Mouse (Mus musculus) neural tube, embryonic 15.5 days (tissue): Measurements from ENCODE around the gene Pak2. TPM values are rescaled to one million over a fixed set of nuclear protein-coding genes. Genes with fewer than 3 reads are reported as not detected.
A peak's percentile ranks its signal among the peaks of the same experiment; 100 is the strongest.

ENCODE experiments used
- ATAC-seq: fragments of 200-750 bp; cut with Nextera tagmentation; 2 replicates; pipeline ENCODE4 v1.8.0; 2017; ENCODE audit warnings: mild to moderate bottlenecking, moderate TSS enrichment, moderate library complexity; ENCODE audit not compliant: low FRiP score
- H3K27ac ChIP-seq: fragments of 300-500 bp; sonication (generic); replicated peaks from 2 replicates; pipeline ENCODE4 v1.5.1; 2015; ENCODE audit warnings: mild to moderate bottlenecking, inconsistent platforms
- H3K27me3 ChIP-seq: fragments of 300-500 bp; sonication (generic); replicated peaks from 2 replicates; pipeline ENCODE4 v1.6.1; 2015; ENCODE audit warnings: inconsistent platforms
- H3K36me3 ChIP-seq: fragments of 300-500 bp; sonication (generic); 2 replicates; pipeline ENCODE4 v1.6.1; 2015; ENCODE audit warnings: inconsistent platforms
- H3K4me1 ChIP-seq: fragments of 300-500 bp; sonication (generic); 2 replicates; pipeline ENCODE4 v1.6.1; 2015; ENCODE audit warnings: inconsistent platforms
- H3K4me2 ChIP-seq: fragments of 300-500 bp; sonication (generic); 2 replicates; pipeline ENCODE4 v1.6.1; 2015; ENCODE audit warnings: inconsistent platforms, mild to moderate bottlenecking, moderate library complexity
- H3K4me3 ChIP-seq: fragments of 300-500 bp; sonication (generic); replicated peaks from 2 replicates; pipeline ENCODE4 v1.5.1; 2015; ENCODE audit warnings: mild to moderate bottlenecking, inconsistent platforms
- H3K9ac ChIP-seq: fragments of 300-500 bp; sonication (generic); replicated peaks from 2 replicates; pipeline ENCODE4 v1.6.1; 2015; ENCODE audit warnings: mild to moderate bottlenecking, inconsistent platforms
- H3K9me3 ChIP-seq: fragments of 300-500 bp; sonication (generic); replicated peaks from 2 replicates; pipeline ENCODE4 v1.6.1; 2016; ENCODE audit warnings: inconsistent platforms
- WGBS: fragments of 180-500 bp; shearing (Covaris S2); methylation state at CpG from one replicate; pipeline ENCODE4 v1.1.7; 2015; ENCODE audit warnings: mixed read lengths; 5-methylcytosine and 5-hydroxymethylcytosine counted together
- polyA plus RNA-seq: library from polyadenylated mRNA; unstranded; fragments of >200 nt; fragmentation: Nextera tagmentation; extraction: Ambion mirVana; gene quantifications from 2 replicates; pipeline ENCODE4 v1.2.1, GENCODE M21; 2015

Gene Pak2
- polyA plus RNA-seq, 1 experiment from 2014 or later = 23.1 TPM

DNA sequence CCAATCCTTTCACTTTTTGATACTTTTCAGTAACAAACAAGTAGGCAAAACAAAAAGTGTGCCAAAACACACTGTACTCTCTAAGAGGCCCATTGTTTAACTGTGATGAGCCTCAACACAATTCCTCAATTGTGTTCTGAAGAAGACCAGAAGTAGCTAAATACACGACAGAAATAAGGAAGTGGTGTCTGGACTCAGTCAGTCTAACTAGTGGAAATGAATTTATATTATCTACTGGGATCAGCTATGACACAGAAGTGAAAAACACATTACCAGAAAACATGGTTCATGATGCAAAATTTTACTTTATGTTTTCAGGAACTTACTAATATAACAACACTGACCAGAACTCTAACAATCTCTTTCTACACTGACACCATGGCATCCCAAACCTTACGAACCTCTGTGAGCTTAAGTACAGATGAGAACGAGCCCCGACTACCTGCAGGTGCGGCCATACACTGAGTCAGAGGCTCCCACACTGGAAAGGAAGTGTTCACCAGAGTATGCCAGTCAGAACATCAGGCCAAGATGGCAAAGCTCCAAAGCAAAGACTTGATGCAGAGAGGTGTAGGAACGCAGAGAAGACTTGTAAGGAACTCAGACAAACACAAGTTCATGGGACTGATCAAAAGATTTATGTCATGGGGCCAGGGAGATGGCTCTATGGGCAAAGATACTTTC, 19.2 kb downstream of the Pak2 start:
- 77% methylated on average over 6 of the region's 6 CpGs for WGBS
- no peak for ATAC-seq
- Histone ChIP-seq H3K4me3 (no peak overlapping the region), H3K27me3 (no peaks in the 10 kb centered on the region), H3K4me2 (no peak overlapping the region), H3K36me3 (no peaks in the 10 kb centered on the region), H3K4me1 (0 out of 2 replicates have a peak, but pooled peaks cover 2% of the 10 kb centered on the region), H3K9me3 (no peaks in the 10 kb centered on the region), H3K27ac (no peak overlapping the region), H3K9ac (no peak overlapping the region)

GRCm38 (mm10) chr16:32058817-32059216, 20.3 kb downstream of the Pak2 start:
- ATAC-seq = no peak
- Histone ChIP-seq H3K36me3 (no peaks in the 10 kb centered on the region), H3K4me1 (0 out of 2 replicates have a peak, but pooled peaks cover 1% of the 10 kb centered on the region), H3K9ac (no peak overlapping the region), H3K4me3 (no peak overlapping the region), H3K9me3 (no peaks in the 10 kb centered on the region), H3K4me2 (no peak overlapping the region), H3K27ac (no peak overlapping the region), H3K27me3 (no peaks in the 10 kb centered on the region)
- 78% methylated on average over 5 of the region's 5 CpGs for WGBS

DNA sequence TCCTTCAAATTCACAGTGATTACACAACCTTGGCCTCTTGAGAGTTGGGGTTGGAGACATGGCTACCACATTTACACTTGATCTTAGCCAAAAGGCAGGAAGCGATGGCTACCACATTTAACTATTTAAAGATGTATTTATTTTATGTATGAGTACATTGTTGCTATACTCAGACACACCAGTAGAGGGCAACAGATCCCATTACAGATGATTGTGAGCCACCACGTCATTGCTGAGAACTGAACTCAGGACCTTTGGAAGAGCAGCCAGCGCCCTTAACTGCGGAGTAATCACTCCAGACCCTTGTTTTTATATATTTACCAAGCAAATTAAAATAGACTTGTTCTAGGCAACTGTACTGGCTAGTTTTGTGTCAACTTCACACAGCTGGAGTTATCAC, 36.8 kb downstream of the Pak2 start:
- 95% methylated on average over 4 of the region's 4 CpGs for WGBS
- Histone ChIP-seq H3K9ac (no peak overlapping the region), H3K27me3 (no peaks in the 10 kb centered on the region), H3K36me3 (peaks cover 58% of the 10 kb centered on the region), H3K4me2 (no peak overlapping the region), H3K4me1 (no peaks in the 10 kb centered on the region), H3K4me3 (no peak overlapping the region), H3K9me3 (no peaks in the 10 kb centered on the region), H3K27ac (no peak overlapping the region)
- no peak for ATAC-seq

- H3K9ac ChIP-seq = no peak overlapping the region
- WGBS = 91% methylated on average over 9 of the region's 9 CpGs
Measured at GRCm38 (mm10) chr16:32019678-32020077, 59.5 kb downstream of the Pak2 start.

DNA sequence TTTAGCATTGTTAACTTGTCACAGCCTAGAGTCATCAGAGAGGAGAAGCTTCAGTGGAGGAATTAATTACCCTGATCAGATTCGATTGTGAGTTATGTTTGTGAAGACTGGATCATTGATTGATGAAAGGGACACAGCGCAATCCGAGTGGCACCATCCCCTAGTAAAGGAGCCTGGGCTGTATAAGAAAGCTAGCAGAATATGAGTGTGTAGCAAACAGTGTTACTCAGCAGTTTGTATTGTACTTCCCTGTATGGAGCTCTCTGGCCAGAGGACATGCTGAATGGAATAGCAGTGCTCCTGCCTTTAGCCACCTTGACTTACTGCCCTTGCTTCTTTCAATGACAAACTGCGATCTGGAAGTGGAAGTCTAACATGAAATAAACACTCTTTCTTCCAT, 68.8 kb downstream of the Pak2 start:
- Histone ChIP-seq H3K4me2 (no peak overlapping the region), H3K27me3 (no peaks in the 10 kb centered on the region), H3K4me3 (no peak overlapping the region), H3K27ac (no peak overlapping the region), H3K4me1 (no peaks in the 10 kb centered on the region), H3K36me3 (peaks cover 6% of the 10 kb centered on the region; the same call in 1 of the 2 replicates), H3K9me3 (no peaks in the 10 kb centered on the region), H3K9ac (no peak overlapping the region)
- no peak for ATAC-seq
- 82% methylated on average over 4 of the region's 4 CpGs for WGBS

More at GRCm38 (mm10) chr16:32019678-32020077, 59.5 kb downstream of the Pak2 start:
- H3K27me3 ChIP-seq = no peaks in the 10 kb centered on the region
- H3K4me1 ChIP-seq = no peaks in the 10 kb centered on the region
- no peak overlapping the region for H3K4me2 ChIP-seq
- ATAC-seq = no peak
- H3K9me3 ChIP-seq = no peaks in the 10 kb centered on the region
- H3K4me3 ChIP-seq = no peak overlapping the region
- no peak overlapping the region for H3K27ac ChIP-seq
- H3K36me3 ChIP-seq = peaks cover 48% of the 10 kb centered on the region

GRCm38 (mm10) chr16:32009913-32010312, 69.2 kb downstream of the Pak2 start:
- WGBS = 51% methylated on average over 5 of the region's 5 CpGs
- H3K4me1 ChIP-seq = no peaks in the 10 kb centered on the region
- H3K27me3 ChIP-seq = no peaks in the 10 kb centered on the region
- no peak for ATAC-seq
- no peaks in the 10 kb centered on the region for H3K9me3 ChIP-seq
- H3K27ac ChIP-seq = no peak overlapping the region
- H3K4me2 ChIP-seq = no peak overlapping the region
- no peak overlapping the region for H3K4me3 ChIP-seq
- peaks cover 6% of the 10 kb centered on the region; the same call in 1 of the 2 replicates for H3K36me3 ChIP-seq
- no peak overlapping the region for H3K9ac ChIP-seq

DNA sequence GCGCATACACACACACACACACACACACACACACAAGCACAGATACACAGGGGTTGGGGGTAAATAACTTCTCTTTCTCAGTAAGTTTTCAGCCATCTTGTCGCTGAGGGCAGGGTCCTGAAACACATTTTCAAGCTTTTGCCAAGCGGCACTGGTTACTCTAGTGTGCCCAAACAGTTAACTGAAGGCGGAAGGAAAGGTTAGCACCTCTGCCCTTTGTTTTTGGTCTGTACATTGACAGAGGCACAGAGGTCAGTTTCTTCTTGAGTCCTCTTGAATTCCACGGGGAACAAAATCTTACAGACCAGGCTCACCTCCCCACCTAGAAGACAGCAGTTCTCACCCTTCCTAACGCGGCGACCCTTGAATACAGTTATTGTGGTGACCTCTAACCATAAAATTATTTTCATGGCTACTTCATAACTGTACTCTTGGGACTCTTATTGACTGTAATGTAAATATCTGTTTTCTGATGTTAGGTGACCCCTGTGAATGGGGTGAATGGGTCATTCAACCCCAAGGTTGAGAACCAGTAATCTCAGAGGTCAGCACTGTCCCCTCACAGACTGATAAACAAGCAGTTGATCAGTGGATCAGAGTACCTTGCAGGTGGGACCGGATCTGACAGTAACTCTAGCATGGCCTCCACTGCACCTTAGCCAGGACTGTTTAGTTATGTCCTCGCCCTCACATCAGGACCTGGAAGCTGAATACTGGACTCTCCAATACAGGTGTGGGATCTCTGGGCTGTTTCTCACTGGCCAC, 70.4 kb downstream of the Pak2 start:
- no peak overlapping the region for H3K9ac ChIP-seq
- H3K36me3 ChIP-seq = peaks cover 6% of the 10 kb centered on the region; the same call in 1 of the 2 replicates
- H3K27ac ChIP-seq = no peak overlapping the region
- H3K4me3 ChIP-seq = no peak overlapping the region
- ATAC-seq = no peak
- H3K9me3 ChIP-seq = no peaks in the 10 kb centered on the region
- no peak overlapping the region for H3K4me2 ChIP-seq
- H3K4me1 ChIP-seq = peaks cover 1% of the 10 kb centered on the region
- 73% methylated on average over 10 of the region's 10 CpGs for WGBS
- H3K27me3 ChIP-seq = no peaks in the 10 kb centered on the region

GRCm38 (mm10) chr16:32004731-32005130, 74.4 kb downstream of the Pak2 start:
- 91% methylated on average over 3 of the region's 3 CpGs for WGBS
- Histone ChIP-seq H3K27ac (no peak overlapping the region), H3K27me3 (no peaks in the 10 kb centered on the region), H3K36me3 (no peaks in the 10 kb centered on the region), H3K4me2 (no peak overlapping the region), H3K9me3 (no peaks in the 10 kb centered on the region), H3K4me1 (peaks cover 25% of the 10 kb centered on the region), H3K4me3 (no peak overlapping the region), H3K9ac (no peak overlapping the region)
- no peak for ATAC-seq

GRCm38 (mm10) chr16:32002509-32003477, 76.3 kb downstream of the Pak2 start, which contains the start of gene Senp5:
Gene Senp5 (minus strand): TSS chr16:32003287.
- Histone ChIP-seq H3K4me3 (peak within 1 kb of the TSS; percentile 97), H3K9ac (peak within 1 kb of the TSS; percentile 94), H3K36me3 (no peaks in the 10 kb centered on the region), H3K4me2 (peak within 1 kb of the TSS; percentile 90), H3K9me3 (no peaks in the 10 kb centered on the region), H3K27me3 (no peaks in the 10 kb centered on the region), H3K4me1 (peaks cover 25% of the 10 kb centered on the region), H3K27ac (peak within 1 kb of the TSS; percentile 77)
- WGBS = 1% methylated on average over 64 of the region's 66 CpGs
- peak; percentile 95 for ATAC-seq

GRCm38 (mm10) chr16:31996371-31996770, 82.8 kb downstream of the Pak2 start:
- no peaks in the 10 kb centered on the region for H3K9me3 ChIP-seq
- WGBS = 88% methylated on average over 5 of the region's 5 CpGs
- no peak overlapping the region for H3K4me2 ChIP-seq
- H3K9ac ChIP-seq = no peak overlapping the region
- ATAC-seq = no peak
- H3K36me3 ChIP-seq = peaks cover 12% of the 10 kb centered on the region; the same call in 1 of the 2 replicates
- no peak overlapping the region for H3K4me3 ChIP-seq
- H3K4me1 ChIP-seq = peaks cover 8% of the 10 kb centered on the region
- H3K27me3 ChIP-seq = no peaks in the 10 kb centered on the region
- no peak overlapping the region for H3K27ac ChIP-seq

DNA sequence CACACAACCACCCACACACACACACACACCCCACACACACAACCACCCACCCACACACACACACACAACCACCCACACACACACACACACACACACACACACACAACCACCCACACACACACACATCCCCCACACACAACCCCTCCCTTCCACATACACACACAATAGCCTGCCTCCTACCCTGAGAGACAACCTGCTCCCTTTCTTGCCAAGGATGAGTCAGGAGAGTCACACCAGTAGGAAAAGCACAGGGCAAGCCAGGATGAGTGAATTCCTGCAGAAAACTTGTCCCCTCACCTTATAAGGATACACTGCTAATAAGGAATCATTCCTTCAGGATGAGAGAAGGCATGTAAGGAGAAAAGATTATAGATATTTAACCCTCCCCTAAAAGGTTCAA, 85.2 kb downstream of the Pak2 start:
- Histone ChIP-seq H3K4me2 (no peak overlapping the region), H3K36me3 (peaks cover 25% of the 10 kb centered on the region), H3K4me1 (no peaks in the 10 kb centered on the region), H3K9ac (no peak overlapping the region), H3K9me3 (no peaks in the 10 kb centered on the region), H3K4me3 (no peak overlapping the region), H3K27ac (no peak overlapping the region), H3K27me3 (no peaks in the 10 kb centered on the region)
- no peak for ATAC-seq
